Mouse (Mus musculus): ENCODE data around the gene Mfap2.

DNA sequence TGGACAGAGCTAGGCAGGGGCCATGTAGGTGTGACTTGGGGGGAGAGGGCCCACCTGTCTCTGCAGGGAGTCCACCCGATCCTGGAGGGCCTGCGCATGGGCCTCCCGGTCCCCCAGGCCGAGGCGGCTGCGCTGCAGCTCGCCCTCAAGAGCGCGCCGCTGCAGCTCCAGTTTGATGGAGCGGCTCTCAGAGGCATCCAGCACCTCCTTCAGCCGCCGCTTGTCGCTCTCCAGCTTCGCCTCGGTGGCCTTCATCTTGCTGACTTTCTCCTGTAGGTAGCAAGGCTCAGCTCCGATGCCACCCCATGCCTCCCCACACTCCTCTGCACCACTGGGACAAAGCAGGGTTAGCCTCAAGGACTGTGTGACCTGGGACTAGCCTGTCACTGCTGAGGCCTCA lies 10.0 kb downstream of the Mfap2 start:
- TF ChIP-seq POLR2A (IDR thresholded peaks at IDR 0.05; ENCODE audit: borderline replicate concordance, low read depth, low read length) (no peak), CTCF (IDR thresholded peaks at IDR 0.05; ENCODE audit: low read depth, low read length) (no peak)
